23 mouse cellular contexts compared by ENCODE assay signal in the genomic region with DNA sequence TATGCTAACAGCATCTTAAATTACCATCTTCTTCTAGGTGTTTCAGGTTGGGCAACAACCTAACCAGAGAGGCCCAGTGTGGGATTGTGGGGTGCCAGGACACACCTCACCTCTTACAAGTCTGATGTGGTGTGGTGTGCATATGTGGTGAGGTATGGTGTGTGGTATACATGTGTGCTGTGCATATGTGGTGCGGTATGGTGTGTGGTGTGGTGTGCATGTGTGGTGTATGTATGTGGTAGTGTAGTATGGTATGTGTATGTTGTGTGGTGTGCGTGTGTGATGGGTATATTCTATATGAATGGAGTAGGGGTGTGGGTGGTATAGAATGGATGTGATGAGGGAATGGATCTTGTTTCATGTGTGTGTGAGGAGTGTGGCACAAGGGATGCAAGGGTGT. TPM values are rescaled to one million over a fixed set of nuclear protein-coding genes. Genes with fewer than 3 reads are reported as not detected.
A peak's percentile ranks its signal among the peaks of the same experiment; 100 is the strongest.
DNase-seq lines count a peak whose midpoint lies in the region; ATAC-seq lines count a peak whose summit lies in the region.
"Had no signal": no experiment of that assay in that cellular context is flagged by ENCODE, and none has a peak within 500 bp of the region (broad histone marks: within the 10 kb centered on the region; RNA-seq: fewer than 3 reads in every experiment).

No protein-coding gene starts in this region.

- H3K9me3 ChIP-seq in megakaryocyte, embryonic 14.5 days = no peaks in the 10 kb centered on the region
- H3K9me3 ChIP-seq: embryonic facial prominence, embryonic 12.5 days; forebrain, embryonic 13.5 days; forebrain, embryonic 15.5 days; G1E had no signal

- peaks cover 3% of the 10 kb centered on the region for H3K27me3 ChIP-seq in megakaryocyte, embryonic 14.5 days (replicated peaks)
- H3K27me3 ChIP-seq: CH12.LX; embryonic facial prominence, embryonic 12.5 days; forebrain, embryonic 13.5 days; forebrain, embryonic 15.5 days had no signal

- H3K4me3 ChIP-seq in megakaryocyte, embryonic 14.5 days (replicated peaks) = peak overlapping the region; percentile 66
- H3K4me3 ChIP-seq: embryonic facial prominence, embryonic 12.5 days; forebrain, embryonic 13.5 days; forebrain, embryonic 15.5 days had no signal

- intact Hi-C loops in heart, postnatal 36 days (cut with DNase I) = no loop called here

- H3K36me3 ChIP-seq in megakaryocyte, embryonic 14.5 days (replicated peaks; ENCODE audit: low read length) = no peaks in the 10 kb centered on the region
- H3K36me3 ChIP-seq: embryonic facial prominence, embryonic 12.5 days; forebrain, embryonic 15.5 days had no signal

- no peak for ATAC-seq in megakaryocyte, adult 5-6 weeks (ENCODE audit: poor library complexity, severe bottlenecking)
- 0 out of 2 replicates have a peak, but pooled peaks have one; percentile 39 for ATAC-seq in erythroblast, adult 5-6 weeks (replicated peaks; ENCODE audit: low FRiP score, poor library complexity, severe bottlenecking)
- ATAC-seq: CD4-positive, CD25-positive, alpha-beta regulatory T cell, adult 4 months; forebrain, embryonic 13.5 days; forebrain, embryonic 15.5 days; forebrain, postnatal 0 days had no signal

- DNase-seq in heart, adult 11 months = peak; percentile 89
- DNase-seq in heart, postnatal 36 days = no peak
- DNase-seq in heart, adult 18-20 months = no peak
- DNase-seq in B cell, adult 2 months = no peak
- DNase-seq: cerebellum, adult 11 months; cerebellum, adult 18-20 months; cerebellum, adult 8-10 months; cerebellum, adult 9-11 months; cerebellum, postnatal 14 days; cerebellum, postnatal 36 days; embryo, embryonic 11 days; forebrain, postnatal 0 days had no signal

- peaks cover 48% of the 10 kb centered on the region for H3K4me1 ChIP-seq in megakaryocyte, embryonic 14.5 days
- H3K4me1 ChIP-seq: embryonic facial prominence, embryonic 12.5 days; forebrain, embryonic 13.5 days; forebrain, embryonic 15.5 days had no signal

RNA-seq across cellular contexts. Expression of gene Rab7b, which starts 0.8 kb away (rescaled TPM):
- 1 to 10 TPM; 4.3 to 4.5 TPM for total RNA-seq in heart, postnatal 36 days (2021)
- 2.3 TPM in 1 of 2 replicates, not detected in the other for polyA plus RNA-seq in megakaryocyte, embryonic 14.5 days (2012; ENCODE audit: insufficient read depth, low replicate concordance)
- total RNA-seq in megakaryocyte, adult 5-6 weeks (2015) = 3.3 and 4.0 TPM in 2 replicates
- total RNA-seq in megakaryocyte, adult 5-6 weeks (2017) = 22.4 TPM in 2 replicates
- 0.58 and 1.0 TPM in 2 replicates for total RNA-seq in erythroblast, adult 5-6 weeks (2015; ENCODE audit: low replicate concordance)
- 2.6 and 7.2 TPM in 2 replicates for total RNA-seq in erythroblast, adult 5-6 weeks (2017; ENCODE audit: low replicate concordance)
- 1 to 10 TPM; 2.9 to 3.4 TPM for total RNA-seq in heart, adult 18-20 months (2021)
- total RNA-seq: CH12.LX had no signal
- polyA plus RNA-seq: G1E had no signal

RNA-seq across cellular contexts. Expression of gene Ctse, which starts 49.6 kb away (rescaled TPM):
- under 1 TPM; 0.62 to 0.67 TPM for total RNA-seq in heart, postnatal 36 days (2021)
- polyA plus RNA-seq in megakaryocyte, embryonic 14.5 days (2012; ENCODE audit: insufficient read depth, low replicate concordance) = 4.2 TPM in 1 of 2 replicates, not detected in the other
- 32.7 and 55.0 TPM in 2 replicates for total RNA-seq in megakaryocyte, adult 5-6 weeks (2015)
- total RNA-seq in megakaryocyte, adult 5-6 weeks (2017) = 15.1 and 31.0 TPM in 2 replicates
- total RNA-seq in erythroblast, adult 5-6 weeks (2015; ENCODE audit: low replicate concordance) = 1,800 and 1,836 TPM in 2 replicates
- 1,272 and 1,472 TPM in 2 replicates for total RNA-seq in erythroblast, adult 5-6 weeks (2017; ENCODE audit: low replicate concordance)
- 1 to 10 TPM in 1 of 2 experiments, under 1 TPM in 1; 0.52 to 2.5 TPM for total RNA-seq in heart, adult 18-20 months (2021)
- polyA plus RNA-seq: forebrain, embryonic 13.5 days; forebrain, embryonic 15.5 days had no signal

RNA-seq across cellular contexts. Expression of gene Slc26a9, which starts 56.1 kb away (rescaled TPM):
- total RNA-seq in heart, postnatal 36 days (2021) = not detected
- polyA plus RNA-seq in megakaryocyte, embryonic 14.5 days (2012; ENCODE audit: insufficient read depth, low replicate concordance) = not detected in 2 replicates
- total RNA-seq in megakaryocyte, adult 5-6 weeks (2015) = not detected in 2 replicates
- not detected in 2 replicates for total RNA-seq in megakaryocyte, adult 5-6 weeks (2017)
- not detected in 2 replicates for total RNA-seq in erythroblast, adult 5-6 weeks (2015; ENCODE audit: low replicate concordance)
- not detected in 2 replicates for total RNA-seq in erythroblast, adult 5-6 weeks (2017; ENCODE audit: low replicate concordance)
- total RNA-seq in heart, adult 18-20 months (2021) = under 1 TPM in 1 of 2 experiments, not detected in 1; 0.15 TPM
- total RNA-seq: CH12.LX; common myeloid progenitor, adult 5-6 weeks had no signal
- polyA plus RNA-seq: CD4-positive, CD25-positive, alpha-beta regulatory T cell, adult 4 months; forebrain, embryonic 11.5 days had no signal

Comparison
In these comparisons a context has a peak if more than half of its experiments do, and no peak if none do; other contexts are left out.
1. RNA of gene Ctse, which starts 49.6 kb away (total RNA-seq): 1,272 to 1,836 TPM in erythroblast, adult 5-6 weeks; 15.1 to 55.0 TPM in megakaryocyte, adult 5-6 weeks, 0.52 to 2.5 TPM in heart, adult 18-20 months and 0.62 to 0.67 TPM in heart, postnatal 36 days; every median in the first group is over 10 times any median in the second.